Mouse (Mus musculus): ENCODE measurements at regions not wholly inside any gene's neighbourhood (a gene's known extent, or its start where the extent isn't known, plus 50 kb on each side); places are given as distances from the start of the nearest gene placed in this dataset.

- no peak for DNase-seq (ENCODE audit: low spot score)
Observed at GRCm38 (mm10) chr14:60439106-60439505, 66.0 kb downstream of the Amer2 start.

GRCm38 (mm10) chr14:60443821-60444551, 70.9 kb downstream of the Amer2 start:
- DNase-seq (ENCODE audit: low spot score): no peak

- DNase-seq (ENCODE audit: low spot score): no peak
Observed at GRCm38 (mm10) chr14:60444552-60444937, 71.5 kb downstream of the Amer2 start.

GRCm38 (mm10) chr14:60446037-60446436, 73.0 kb downstream of the Amer2 start:
- no peak for DNase-seq (ENCODE audit: low spot score)

GRCm38 (mm10) chr14:60451216-60451615, 78.2 kb downstream of the Amer2 start:
- DNase-seq (ENCODE audit: low spot score): no peak

- DNase-seq (ENCODE audit: low spot score): no peak
Observed at GRCm38 (mm10) chr14:60451684-60452083, 78.6 kb downstream of the Amer2 start.

- no peak for DNase-seq (ENCODE audit: low spot score)
Observed at GRCm38 (mm10) chr14:60456767-60457166, 83.7 kb downstream of the Amer2 start.

- peak; percentile 7 for DNase-seq (ENCODE audit: low spot score)
Observed at GRCm38 (mm10) chr14:60484996-60485888, 112.2 kb downstream of the Amer2 start.

GRCm38 (mm10) chr14:60485889-60486274, 112.8 kb downstream of the Amer2 start:
- DNase-seq (ENCODE audit: low spot score): no peak

- DNase-seq (ENCODE audit: low spot score): no peak
Observed at GRCm38 (mm10) chr14:60486278-60486935, 113.3 kb downstream of the Amer2 start.

GRCm38 (mm10) chr14:60489111-60489510, 116.1 kb downstream of the Amer2 start:
- DNase-seq (ENCODE audit: low spot score): no peak

GRCm38 (mm10) chr14:60490886-60491285, 117.8 kb downstream of the Amer2 start:
- no peak for DNase-seq (ENCODE audit: low spot score)

GRCm38 (mm10) chr14:60495441-60495840, 122.4 kb downstream of the Amer2 start:
- DNase-seq (ENCODE audit: low spot score): no peak

- no peak for DNase-seq (ENCODE audit: low spot score)
Observed at GRCm38 (mm10) chr14:60502552-60502951, 129.5 kb downstream of the Amer2 start.

- DNase-seq (ENCODE audit: low spot score): no peak
Observed at GRCm38 (mm10) chr14:60505066-60505465, 128.7 kb upstream of the Spata13 start.

- DNase-seq (ENCODE audit: low spot score): no peak
Observed at GRCm38 (mm10) chr14:60506296-60506695, 127.5 kb upstream of the Spata13 start.

GRCm38 (mm10) chr14:60513560-60513959, 120.2 kb upstream of the Spata13 start:
- no peak for DNase-seq (ENCODE audit: low spot score)

GRCm38 (mm10) chr14:60515094-60515786, 118.6 kb upstream of the Spata13 start:
- no peak for DNase-seq (ENCODE audit: low spot score)

- no peak for DNase-seq (ENCODE audit: low spot score)
Observed at GRCm38 (mm10) chr14:60517891-60518290, 115.9 kb upstream of the Spata13 start.

- no peak for DNase-seq (ENCODE audit: low spot score)
Observed at GRCm38 (mm10) chr14:60523010-60523409, 110.8 kb upstream of the Spata13 start.

GRCm38 (mm10) chr14:60524869-60525268, 108.9 kb upstream of the Spata13 start:
- DNase-seq (ENCODE audit: low spot score): no peak

All from ovary, postnatal 10 days (tissue).